Mouse (Mus musculus) MEL (cell line): ENCODE measurements around the gene Psmd9. TPM values are rescaled to one million over a fixed set of nuclear protein-coding genes. Genes with fewer than 3 reads are reported as not detected.

Experiments
- DNase-seq: peaks from one replicate; pipeline ENCODE4 v3.0.0; 2011; ENCODE audit warnings: low read depth, low spot score
- H3K27ac ChIP-seq: 2 replicates; pipeline ENCODE4 v1.5.1; 2012; ENCODE audit warnings: low read depth, mild to moderate bottlenecking, control low read depth, low read length, moderate library complexity; ENCODE audit not compliant: control insufficient read depth
- H3K27me3 ChIP-seq, 2 experiments: fragments of 150-350 bp in 1 of 2; sonication (generic) in 1 of 2; 2 replicates each; pipeline ENCODE4 v1.6.1; 2012; ENCODE audit warnings: low read length in 2 of 2, mild to moderate bottlenecking in 2 of 2, improper control_type of control experiment in 1 of 2, moderate library complexity in 1 of 2; ENCODE audit not compliant: insufficient read depth in 2 of 2, control insufficient read depth in 1 of 2
- H3K36me3 ChIP-seq, 2 experiments: 2 replicates each; pipeline ENCODE4 v1.6.1; 2012 to 2014; ENCODE audit warnings: low read length in 2 of 2, improper control_type of control experiment in 1 of 2, inconsistent platforms in 1 of 2, mild to moderate bottlenecking in 1 of 2; ENCODE audit not compliant: insufficient read depth in 2 of 2, control insufficient read depth in 1 of 2
- H3K4me1 ChIP-seq, 2 experiments: fragments of 150-350 bp in 1 of 2; sonication (generic) in 1 of 2; 2 replicates each; pipeline ENCODE4 v1.6.1; 2012; ENCODE audit warnings: low read length in 2 of 2, improper control_type of control experiment in 1 of 2, mild to moderate bottlenecking in 1 of 2; ENCODE audit not compliant: insufficient read depth in 2 of 2, control insufficient read depth in 1 of 2
- H3K4me3 ChIP-seq, 2 experiments: fragments of 150-350 bp in 1 of 2; sonication (generic) in 1 of 2; 2 replicates each; pipeline ENCODE4 v1.5.1; 2012; ENCODE audit warnings: low read depth in 2 of 2, low read length in 2 of 2, mild to moderate bottlenecking in 2 of 2, moderate library complexity in 2 of 2, control low read depth in 1 of 2, improper control_type of control experiment in 1 of 2; ENCODE audit not compliant: control insufficient read depth in 1 of 2, insufficient read depth in 1 of 2
- H3K79me2 ChIP-seq: 2 replicates; pipeline ENCODE4 v1.6.1; 2012; ENCODE audit warnings: mild to moderate bottlenecking, low read length, moderate library complexity; ENCODE audit not compliant: control insufficient read depth, poor library complexity, insufficient read depth
- H3K9ac ChIP-seq: 2 replicates; pipeline ENCODE4 v1.6.1; 2012; ENCODE audit warnings: low read depth, mild to moderate bottlenecking, control low read depth, low read length, moderate library complexity; ENCODE audit not compliant: control insufficient read depth, poor library complexity, severe bottlenecking
- H3K9me3 ChIP-seq: fragments of 150-350 bp; sonication (generic); replicated peaks from 2 replicates; pipeline ENCODE4 v1.6.1; 2012; ENCODE audit warnings: mild to moderate bottlenecking, low read length, improper control_type of control experiment, moderate library complexity; ENCODE audit not compliant: insufficient read depth
- CHD1 ChIP-seq: IDR thresholded peaks from 2 replicates; pipeline ENCODE4 v1.6.1; 2012; ENCODE audit warnings: low read depth, mild to moderate bottlenecking, inconsistent platforms, low read length, improper control_type of control experiment
- E2F4 ChIP-seq: IDR thresholded peaks from 2 replicates; pipeline ENCODE4 v1.6.1; 2011; ENCODE audit warnings: low read depth, low read length, improper control_type of control experiment, borderline replicate concordance
- ELF1 ChIP-seq: IDR thresholded peaks from 2 replicates; pipeline ENCODE4 v1.6.1; 2014; ENCODE audit warnings: low read depth, mild to moderate bottlenecking, inconsistent platforms, low read length, improper control_type of control experiment, moderate library complexity
- EP300 ChIP-seq, 2 experiments: IDR thresholded peaks; 2 replicates each; pipeline ENCODE4 v1.6.1; 2011; ENCODE audit warnings: improper control_type of control experiment in 2 of 2, low read length in 2 of 2, low read depth in 1 of 2, mild to moderate bottlenecking in 1 of 2
- ETS1 ChIP-seq: IDR thresholded peaks from 2 replicates; pipeline ENCODE4 v1.6.1; 2012; ENCODE audit warnings: low read depth, mild to moderate bottlenecking, inconsistent platforms, low read length, improper control_type of control experiment, moderate library complexity
- GATA1 ChIP-seq: IDR thresholded peaks from 2 replicates; pipeline ENCODE4 v1.6.1; 2011; ENCODE audit warnings: low read depth, low read length, improper control_type of control experiment
- JUND ChIP-seq: IDR thresholded peaks from 2 replicates; pipeline ENCODE4 v1.6.1; 2011; ENCODE audit warnings: low read depth, mild to moderate bottlenecking, improper control_type of control experiment, low read length
- KAT2A ChIP-seq: conservative IDR thresholded peaks from 2 replicates; pipeline ENCODE4 v1.6.1; 2012; ENCODE audit warnings: low read depth, low read length, improper control_type of control experiment, inconsistent platforms
- MAFK ChIP-seq: IDR thresholded peaks from 2 replicates; pipeline ENCODE4 v1.6.1; 2011; ENCODE audit warnings: low read depth, mild to moderate bottlenecking, low read length, improper control_type of control experiment, borderline replicate concordance
- MAX ChIP-seq: IDR thresholded peaks from 2 replicates; pipeline ENCODE4 v1.6.1; 2011; ENCODE audit warnings: low read length, improper control_type of control experiment
- MEF2A ChIP-seq: IDR thresholded peaks from 2 replicates; pipeline ENCODE4 v1.6.1; 2014; ENCODE audit warnings: low read depth, mild to moderate bottlenecking, inconsistent platforms, low read length, improper control_type of control experiment; ENCODE audit not compliant: poor library complexity, insufficient replicate concordance, severe bottlenecking; ENCODE audit errors: extremely low read depth
- MXI1 ChIP-seq: IDR thresholded peaks from 2 replicates; pipeline ENCODE4 v1.6.1; 2011; ENCODE audit warnings: mild to moderate bottlenecking, low read depth, low read length, improper control_type of control experiment
- POLR2AphosphoS5 ChIP-seq: IDR thresholded peaks from 2 replicates; pipeline ENCODE4 v1.6.1; 2012; ENCODE audit warnings: low read depth, borderline replicate concordance, mild to moderate bottlenecking, inconsistent platforms, low read length, moderate library complexity, mixed read lengths
- RCOR1 ChIP-seq: IDR thresholded peaks from 2 replicates; pipeline ENCODE4 v1.6.1; 2012; ENCODE audit warnings: low read depth, mild to moderate bottlenecking, inconsistent platforms, low read length, improper control_type of control experiment
- SIN3A ChIP-seq: IDR thresholded peaks from 2 replicates; pipeline ENCODE4 v1.6.1; 2012; ENCODE audit warnings: low read length, improper control_type of control experiment, inconsistent platforms
- TAL1 ChIP-seq: IDR thresholded peaks from 2 replicates; pipeline ENCODE4 v1.6.1; 2012; ENCODE audit warnings: mild to moderate bottlenecking, inconsistent platforms, low read length, moderate library complexity, mixed read lengths
- TCF12 ChIP-seq: IDR thresholded peaks from 2 replicates; pipeline ENCODE4 v1.6.1; 2014; ENCODE audit warnings: low read depth, mild to moderate bottlenecking, inconsistent platforms, low read length, improper control_type of control experiment, moderate library complexity
- USF1 ChIP-seq: IDR thresholded peaks from 2 replicates; pipeline ENCODE4 v1.6.1; 2014; ENCODE audit warnings: low read depth, mild to moderate bottlenecking, inconsistent platforms, low read length, improper control_type of control experiment, moderate library complexity
- USF2 ChIP-seq, 2 experiments: IDR thresholded peaks; 2 replicates each; pipeline ENCODE4 v1.6.1; 2011 to 2012; ENCODE audit warnings: improper control_type of control experiment in 2 of 2, low read length in 2 of 2, borderline replicate concordance in 1 of 2, inconsistent platforms in 1 of 2, low read depth in 1 of 2, mild to moderate bottlenecking in 1 of 2; ENCODE audit not compliant: insufficient read depth in 1 of 2
- polyA plus RNA-seq, 2 experiments: library from polyadenylated mRNA; stranded (reverse) in 1 of 2; unstranded in 1 of 2; fragments of >175 nt in 1 of 2; fragments of >200 nt in 1 of 2; gene quantifications; 2 replicates each; pipeline versions ENCODE4 v1.2.1 to v1.2.4; 2012; ENCODE audit warnings: low replicate concordance in 2 of 2, low read depth in 1 of 2; ENCODE audit not compliant: insufficient read length in 2 of 2, insufficient read depth in 1 of 2, missing spikeins in 1 of 2
- total RNA-seq: library from RNA; depleted of rRNA; stranded (reverse); fragments of 300-350 nt; gene quantifications from 2 replicates; pipeline ENCODE4 v1.2.3, GENCODE M21; 2012

Psmd9 gene
- total and polyA plus RNA-seq, 3 experiments = 32.0 to 54.6 TPM; not detected in 1

GRCm38 (mm10) chr5:123192606-123193150 lies 23.5 kb downstream of the Psmd9 start:
- Histone ChIP-seq H3K79me2 (no peaks in the 10 kb centered on the region), H3K9ac (no peak overlapping the region), H3K27me3 (no peaks in the 10 kb centered on the region), H3K36me3 (peaks cover 0 to 21% of the 10 kb centered on the region in 2 experiments; a peak in 2 of 4 replicates), H3K4me3 (no peak overlapping the region), H3K4me1 (peaks cover 27 to 36% of the 10 kb centered on the region in 2 experiments), H3K27ac (no peak overlapping the region; the same call in 1 of the 2 replicates), H3K9me3 (no peaks in the 10 kb centered on the region)
- TF ChIP-seq SIN3A = no peak
- TF ChIP-seq CHD1 = no peak
- no peak for DNase-seq

DNA sequence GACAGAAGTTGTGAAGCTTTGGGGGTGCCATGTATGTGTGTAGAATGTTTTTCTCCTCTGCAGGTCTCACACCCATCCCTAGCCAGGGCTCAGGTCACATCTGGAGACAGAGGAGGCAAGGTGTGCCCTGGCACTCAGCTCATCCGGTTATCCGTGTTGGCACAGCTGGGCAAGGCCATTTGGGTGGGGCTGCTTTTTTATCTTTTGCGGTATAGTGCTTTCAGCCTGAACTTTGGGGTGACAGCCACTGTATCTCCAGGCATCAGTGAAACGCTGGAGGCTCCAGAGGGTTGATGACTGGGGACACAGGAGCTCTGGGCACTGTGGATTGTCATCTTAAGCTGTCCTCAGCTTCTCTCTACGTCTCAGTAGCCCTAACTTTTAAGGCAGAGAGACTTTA lies 24.2 kb downstream of the Psmd9 start:
- peak; percentile 84 for TF ChIP-seq GATA1
- TF ChIP-seq ELF1 = no peak
- TF ChIP-seq POLR2AphosphoS5 = no peak
- TF ChIP-seq SIN3A = peak; percentile 80
- TF ChIP-seq USF1 = no peak
- TF ChIP-seq ETS1 = peak; percentile 87
- TF ChIP-seq MEF2A = no peak
- TF ChIP-seq MAX = no peak
- TF ChIP-seq MAFK = peak; percentile 15; the same call in 1 of the 2 replicates
- peak; percentile 78 for TF ChIP-seq RCOR1
- TF ChIP-seq E2F4 = no peak
- TF ChIP-seq KAT2A = no peak
- TF ChIP-seq TAL1 = peak; percentile 80
- peak; percentile 89 to 91 for TF ChIP-seq EP300 (IDR thresholded peaks at IDR 0.05; ENCODE audit: low read depth in 1 of 2, low read length in 2 of 2)
- no peak for TF ChIP-seq JUND
- TF ChIP-seq USF2 (IDR thresholded peaks at IDR 0.05; ENCODE audit: borderline replicate concordance in 1 of 2, insufficient read depth in 1 of 2, low read depth in 1 of 2, low read length in 2 of 2) = no peak
- peak; percentile 35; the same call in 1 of the 2 replicates for TF ChIP-seq MXI1
- peak; percentile 86 for TF ChIP-seq TCF12
- H3K4me1 ChIP-seq = peaks cover 27 to 36% of the 10 kb centered on the region in 2 experiments
- H3K27ac ChIP-seq = peak overlapping the region; percentile 66
- H3K79me2 ChIP-seq = no peaks in the 10 kb centered on the region
- H3K4me3 ChIP-seq = no peak overlapping the region
- H3K9ac ChIP-seq = peak overlapping the region; percentile 32; the same call in 1 of the 2 replicates
- H3K9me3 ChIP-seq = no peaks in the 10 kb centered on the region
- peak; percentile 77 for DNase-seq
- peaks cover 0 to 21% of the 10 kb centered on the region in 2 experiments; a peak in 2 of 4 replicates for H3K36me3 ChIP-seq
- no peaks in the 10 kb centered on the region for H3K27me3 ChIP-seq
